Comparison of ENCODE assay signal across 11 mouse cellular contexts in genomic region chr2:143117453-143117852, GRCm38 (mm10). TPM values are rescaled to one million over a fixed set of nuclear protein-coding genes. Genes with fewer than 3 reads are reported as not detected.
DNase-seq lines count a peak whose midpoint lies in the region; ATAC-seq and TF ChIP-seq lines count a peak whose summit lies in the region.
"Had no signal": no experiment of that assay in that cellular context is flagged by ENCODE, and none has a peak within 500 bp of the region (broad histone marks: within the 10 kb centered on the region; RNA-seq: fewer than 3 reads in every experiment).

No protein-coding gene starts in this region.

- TF ChIP-seq EP300 in liver, postnatal 0 days (IDR thresholded peaks at IDR 0.05; ENCODE audit: low read depth), result no peak

- no peaks in the 10 kb centered on the region for H3K9me3 ChIP-seq in hindbrain, postnatal 0 days (ENCODE audit: low read length)
- no peaks in the 10 kb centered on the region for H3K9me3 ChIP-seq in hindbrain, embryonic 16.5 days (ENCODE audit: control insufficient read depth, low read length)
- H3K9me3 ChIP-seq in liver, postnatal 0 days (ENCODE audit: low read length), result no peaks in the 10 kb centered on the region
- H3K9me3 ChIP-seq: forebrain, embryonic 15.5 days had no signal

- peak; percentile 78 for DNase-seq in hindbrain, postnatal 0 days (ENCODE audit: low spot score)
- peak; percentile 56 for DNase-seq in WW6 (ENCODE audit: low read depth, low spot score)
- peak; percentile 31 for DNase-seq in cerebellum, adult 8-10 months
- DNase-seq in left cerebral cortex, postnatal 4 days, result peak; percentile 51
- DNase-seq in neural tube, embryonic 10.5 days (ENCODE audit: extremely low spot score, low spot score), result no peak
- no peak for DNase-seq in liver, postnatal 0 days
- DNase-seq: kidney, adult 9 months had no signal

- ATAC-seq in hindbrain, postnatal 0 days, result no peak
- no peak for ATAC-seq in hindbrain, embryonic 16.5 days
- ATAC-seq in liver, postnatal 0 days, result no peak
- ATAC-seq: forebrain, embryonic 15.5 days had no signal

- H3K4me1 ChIP-seq in hindbrain, postnatal 0 days (ENCODE audit: insufficient read depth, low read length), result no peaks in the 10 kb centered on the region
- H3K4me1 ChIP-seq in hindbrain, embryonic 16.5 days (ENCODE audit: control insufficient read depth, insufficient read depth, low read depth, low read length), result peaks cover 3% of the 10 kb centered on the region; the same call in 1 of the 2 replicates
- no peaks in the 10 kb centered on the region for H3K4me1 ChIP-seq in liver, postnatal 0 days (ENCODE audit: insufficient read depth)

- no peak overlapping the region for H3K27ac ChIP-seq in hindbrain, postnatal 0 days
- H3K27ac ChIP-seq in hindbrain, embryonic 16.5 days (ENCODE audit: low read depth, low read length), result no peak overlapping the region
- H3K27ac ChIP-seq in liver, postnatal 0 days (ENCODE audit: low read depth), result no peak overlapping the region
- H3K27ac ChIP-seq: forebrain, embryonic 15.5 days; liver, embryonic 14.5 days had no signal

- no peak overlapping the region for H3K4me2 ChIP-seq in hindbrain, postnatal 0 days (ENCODE audit: low read depth, low read length)
- no peak overlapping the region for H3K4me2 ChIP-seq in hindbrain, embryonic 16.5 days (ENCODE audit: low read length)
- no peak overlapping the region for H3K4me2 ChIP-seq in liver, postnatal 0 days (ENCODE audit: low read depth, low read length)
- H3K4me2 ChIP-seq: forebrain, embryonic 15.5 days had no signal

- H3K27me3 ChIP-seq in hindbrain, postnatal 0 days (ENCODE audit: insufficient read depth, low read length), result no peaks in the 10 kb centered on the region
- H3K27me3 ChIP-seq in hindbrain, embryonic 16.5 days (replicated peaks; ENCODE audit: control insufficient read depth, insufficient read depth, low read length), result no peaks in the 10 kb centered on the region
- no peaks in the 10 kb centered on the region for H3K27me3 ChIP-seq in liver, postnatal 0 days (ENCODE audit: insufficient read depth, low read length)
- H3K27me3 ChIP-seq: forebrain, embryonic 15.5 days had no signal

- no peak overlapping the region for H3K9ac ChIP-seq in hindbrain, postnatal 0 days (replicated peaks; ENCODE audit: low read length)
- H3K9ac ChIP-seq in hindbrain, embryonic 16.5 days (ENCODE audit: low read depth, low read length), result no peak overlapping the region
- no peak overlapping the region for H3K9ac ChIP-seq in liver, postnatal 0 days (replicated peaks)
- H3K9ac ChIP-seq: forebrain, embryonic 15.5 days; liver, embryonic 14.5 days had no signal

- H3K4me3 ChIP-seq in hindbrain, postnatal 0 days (ENCODE audit: low read length), result no peak overlapping the region
- no peak overlapping the region for H3K4me3 ChIP-seq in hindbrain, embryonic 16.5 days (ENCODE audit: low read length)
- H3K4me3 ChIP-seq in liver, postnatal 0 days (ENCODE audit: low read depth, low read length), result no peak overlapping the region
- H3K4me3 ChIP-seq: forebrain, embryonic 15.5 days had no signal

- intact Hi-C loops in left cerebral cortex, postnatal 4 days (cut with DNase I), result loop anchor here (5.0 to 10.0 kb wide), 2 partner anchors 660 to 1337 kb away; no protein-coding TSS in a partner anchor

- no peaks in the 10 kb centered on the region for H3K36me3 ChIP-seq in hindbrain, postnatal 0 days (ENCODE audit: insufficient read depth, low read length)
- H3K36me3 ChIP-seq in hindbrain, embryonic 16.5 days (ENCODE audit: control insufficient read depth, insufficient read depth, low read length), result no peaks in the 10 kb centered on the region
- H3K36me3 ChIP-seq in liver, postnatal 0 days (replicated peaks; ENCODE audit: insufficient read depth, low read length), result no peaks in the 10 kb centered on the region
- H3K36me3 ChIP-seq: forebrain, embryonic 15.5 days had no signal

- TF ChIP-seq CTCF in hindbrain, postnatal 0 days (IDR thresholded peaks at IDR 0.05; ENCODE audit: low read depth), result peak; percentile 57
- TF ChIP-seq CTCF in liver, postnatal 0 days (IDR thresholded peaks at IDR 0.05; ENCODE audit: low read depth), result no peak

- WGBS in hindbrain, postnatal 0 days, result 50% methylated on average over 3 of the region's 3 CpGs
- WGBS in hindbrain, embryonic 16.5 days, result 51% methylated on average over 3 of the region's 3 CpGs
- 63% methylated on average over 3 of the region's 3 CpGs for WGBS in liver, postnatal 0 days (ENCODE audit: insufficient replicate concordance)

RNA-seq across cellular contexts. Expression of gene Otor, which starts 39.2 kb away (rescaled TPM):
- not detected in 2 replicates for total RNA-seq in hindbrain, postnatal 0 days (2014; rRNA removed)
- 0.30 and 0.32 TPM in 2 replicates for polyA plus RNA-seq in hindbrain, postnatal 0 days (2015; fragmentation: Nextera tagmentation; extraction: Ambion mirVana)
- polyA plus RNA-seq in hindbrain, embryonic 16.5 days (2015; fragmentation: Nextera tagmentation; extraction: Ambion mirVana), result 0.34 TPM in 1 of 2 replicates, not detected in the other
- total RNA-seq in left cerebral cortex, postnatal 4 days (2021), result 1 to 10 TPM in 1 of 2 experiments, not detected in 1; 1.7 TPM
- polyA plus RNA-seq in liver, postnatal 0 days (2015; fragmentation: Nextera tagmentation; extraction: Ambion mirVana), result not detected in 2 replicates
- total RNA-seq: monocyte, adult 5-6 weeks had no signal

RNA-seq across cellular contexts. Expression of gene Snrpb2, which starts 54.6 kb away (rescaled TPM):
- 14.7 and 19.4 TPM in 2 replicates for total RNA-seq in hindbrain, postnatal 0 days (2014; rRNA removed)
- polyA plus RNA-seq in hindbrain, postnatal 0 days (2015; fragmentation: Nextera tagmentation; extraction: Ambion mirVana), result 56.8 and 57.9 TPM in 2 replicates
- polyA plus RNA-seq in hindbrain, embryonic 16.5 days (2015; fragmentation: Nextera tagmentation; extraction: Ambion mirVana), result 38.6 and 42.0 TPM in 2 replicates
- total RNA-seq in left cerebral cortex, postnatal 4 days (2021), result 10 to 100 TPM; 53.2 to 65.9 TPM
- polyA plus RNA-seq in liver, postnatal 0 days (2015; fragmentation: Nextera tagmentation; extraction: Ambion mirVana), result 30.0 and 30.4 TPM in 2 replicates

Comparison
In these comparisons a context has a peak if more than half of its experiments do, and no peak if none do; other contexts are left out.
1. DNase-seq: peak in hindbrain, postnatal 0 days (single experiment), WW6 (single experiment), cerebellum, adult 8-10 months (single experiment) and left cerebral cortex, postnatal 4 days (single experiment); none in neural tube, embryonic 10.5 days (single experiment) and liver, postnatal 0 days (single experiment).